Mouse (Mus musculus): ENCODE results near the gene Gmcl1.

Gene Gmcl1

DNA sequence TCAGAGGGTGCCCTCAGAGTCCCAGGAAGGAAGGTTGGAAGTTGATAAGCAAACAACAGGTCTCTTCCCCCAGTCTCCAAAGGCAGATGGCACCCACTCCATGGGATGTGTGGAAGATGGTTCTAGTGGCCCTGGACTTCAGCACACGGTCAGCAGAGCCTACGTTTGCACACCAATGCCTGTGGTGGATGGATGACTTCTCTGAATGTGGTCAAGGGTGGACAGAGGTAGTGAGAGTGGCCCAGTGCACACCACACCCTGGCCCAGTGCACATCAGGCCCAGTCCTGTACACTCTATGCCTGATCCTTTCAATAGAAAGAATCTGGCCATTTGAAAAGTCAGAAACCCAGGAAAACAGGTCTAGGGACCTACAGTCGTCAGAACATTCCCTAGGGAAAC is 74.7 kb downstream of the Gmcl1 start:
- DNase-seq, result no peak

DNA sequence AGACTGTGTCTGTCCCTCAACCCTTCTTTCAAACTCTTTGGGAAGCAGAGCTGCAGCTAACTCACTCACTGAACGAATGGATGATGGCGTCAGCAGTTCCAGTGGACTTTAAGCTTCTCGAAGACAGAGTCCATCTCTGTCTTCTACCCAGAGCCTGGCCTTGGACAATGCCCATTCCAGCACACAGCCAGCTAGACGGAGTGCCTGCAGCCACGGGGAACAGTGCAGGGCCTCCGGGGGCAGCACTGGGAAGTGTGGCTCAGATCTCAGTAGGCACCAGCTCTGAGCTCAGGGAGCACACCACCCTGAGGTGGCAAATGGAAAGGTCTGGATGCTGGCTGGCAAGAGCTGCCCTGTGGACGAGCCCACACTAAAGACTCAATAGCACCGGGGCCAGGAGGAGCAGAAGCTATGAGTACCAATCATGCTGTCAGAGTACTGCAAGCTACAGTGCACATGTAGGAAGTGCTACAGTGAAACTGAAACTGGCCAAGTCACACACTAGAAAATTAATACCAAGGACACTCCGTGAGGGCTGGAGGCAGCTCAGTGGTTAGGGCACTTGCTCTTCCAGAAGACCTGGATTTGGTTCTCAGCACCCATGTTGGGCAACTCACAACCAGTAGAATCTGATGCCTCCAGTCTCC is 78.8 kb downstream of the Gmcl1 start:
- DNase-seq, result no peak

DNA sequence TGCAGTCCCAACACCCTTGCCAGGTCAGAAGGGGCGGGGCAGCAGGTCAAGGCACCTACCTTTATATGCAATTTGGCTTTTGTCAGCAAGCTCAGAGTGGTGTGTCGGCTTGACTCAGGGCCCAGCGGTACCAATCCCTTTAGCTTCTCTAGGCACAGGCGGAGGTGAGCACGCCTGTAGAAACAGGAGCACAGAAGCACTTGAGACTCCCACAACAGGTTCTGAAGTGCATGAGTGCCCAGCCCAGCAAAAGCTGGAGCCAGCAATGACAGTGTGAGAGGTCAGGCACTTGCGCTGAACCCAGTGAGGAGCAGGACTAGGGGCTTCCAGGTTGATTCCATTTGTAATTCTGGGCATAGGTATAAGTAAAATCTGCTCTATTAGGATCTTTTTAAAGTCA is 80.2 kb downstream of the Gmcl1 start:
- peak; percentile 42 for DNase-seq

DNA sequence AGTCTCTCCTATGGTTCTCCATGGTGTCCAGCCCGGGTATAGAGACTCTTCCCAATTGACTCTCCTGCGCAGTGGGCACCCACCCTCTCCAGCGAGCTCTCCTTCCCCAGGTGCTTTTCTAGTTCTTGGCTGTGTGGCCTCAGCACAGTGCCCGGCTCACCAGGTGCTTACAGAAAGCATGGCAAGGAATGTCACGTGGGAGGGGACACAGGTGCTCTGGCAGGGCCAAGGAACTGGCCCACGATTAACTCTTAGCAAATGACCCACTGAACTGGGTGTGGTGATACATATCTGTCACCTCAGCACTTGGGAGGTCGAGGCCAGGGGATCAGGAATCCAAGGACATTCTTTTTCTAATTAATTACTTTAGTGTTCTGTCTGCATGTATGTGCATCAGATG is 87.0 kb downstream of the Gmcl1 start:
- DNase-seq, result no peak

DNA sequence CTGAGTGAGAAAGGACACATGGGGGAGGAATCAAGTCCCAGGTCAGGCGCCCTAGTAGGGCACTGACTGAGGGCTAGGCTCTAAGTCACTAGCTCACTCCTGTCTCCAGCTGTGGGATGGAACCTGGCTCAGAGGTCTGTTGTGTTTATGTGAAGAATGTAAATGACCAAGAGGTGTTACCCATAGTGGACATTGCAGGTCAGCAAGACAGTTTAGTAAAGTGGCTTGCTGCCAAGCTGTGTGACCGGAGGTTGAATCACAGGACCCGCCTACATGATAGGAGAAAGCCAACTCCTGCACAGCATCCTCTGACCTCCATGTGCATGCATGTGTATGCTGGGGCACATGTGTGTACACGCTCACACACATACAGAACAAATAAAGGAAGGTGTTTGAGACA is 87.6 kb downstream of the Gmcl1 start:
- DNase-seq, result no peak

DNA sequence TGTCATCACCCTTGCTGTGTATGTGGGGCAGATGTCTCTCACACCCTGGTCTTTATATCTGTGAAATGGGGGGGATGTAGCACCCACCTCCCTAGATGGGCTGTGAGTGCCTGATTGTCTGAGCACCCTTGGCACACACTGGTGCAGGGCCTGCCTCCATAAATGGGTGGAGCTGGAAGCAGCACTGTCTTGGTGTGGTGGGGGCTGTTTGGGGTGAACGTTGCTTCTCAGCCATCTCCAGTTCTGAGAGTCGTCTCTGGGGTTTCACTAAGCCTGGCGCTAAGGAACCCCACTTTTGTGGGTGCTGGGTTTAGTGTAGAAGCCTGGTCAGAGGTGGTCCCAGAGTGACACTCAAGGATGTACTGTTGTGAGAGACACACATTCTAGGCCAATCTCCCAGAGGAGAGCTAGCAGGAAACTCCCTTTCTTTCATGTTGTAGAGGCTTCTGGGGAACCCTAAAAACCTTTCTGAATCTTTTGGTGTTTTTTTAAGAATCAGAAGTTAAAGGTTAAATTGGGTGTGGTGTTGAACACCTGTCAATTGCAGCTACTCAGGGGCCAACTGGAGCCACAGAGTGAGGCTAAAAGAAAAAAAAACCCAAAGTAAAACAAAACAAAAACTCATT is 88.3 kb downstream of the Gmcl1 start:
- DNase-seq, result no peak

Data from lung, postnatal 10 days (tissue).